Mouse (Mus musculus): ENCODE measurements around the gene Ubxn2a.

DNA sequence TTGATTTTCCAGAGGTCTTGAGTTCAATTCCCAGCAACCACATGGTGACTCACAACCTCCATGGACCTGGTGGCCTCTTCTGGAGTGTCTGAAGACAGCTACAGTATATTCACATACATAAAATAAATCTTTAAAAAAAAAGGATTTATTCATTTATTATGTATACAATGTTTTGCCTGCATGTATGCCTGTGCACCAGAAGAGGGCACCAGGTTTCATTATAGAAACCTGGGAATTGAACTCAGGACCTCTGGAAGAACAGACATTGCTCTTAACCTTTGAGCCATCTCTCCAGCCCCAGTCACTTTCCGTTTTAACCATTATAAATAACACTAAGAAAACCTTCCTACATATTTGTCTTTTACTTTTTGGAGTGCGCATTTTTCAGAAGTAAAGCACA, 50.7 kb downstream of the Ubxn2a start:
- TF ChIP-seq POLR2A (IDR thresholded peaks at IDR 0.05; ENCODE audit: insufficient read depth, low read depth, low read length), result no peak
- no peak for TF ChIP-seq CTCF (IDR thresholded peaks at IDR 0.05; ENCODE audit: insufficient read depth, low read depth, low read length)
